Mouse (Mus musculus) gastrocnemius, adult 2 months (tissue): ENCODE data around the gene H2-Ob. TPM values are rescaled to one million over a fixed set of nuclear protein-coding genes. Genes with fewer than 3 reads are reported as not detected.

Experiments
- DNase-seq: peaks from one replicate; pipeline ENCODE4 v3.0.0; 2022
- H3K27ac ChIP-seq: fragments of 200-600 bp; 2 replicates; pipeline ENCODE4 v1.8.1; 2022; ENCODE audit warnings: mild to moderate bottlenecking
- H3K4me3 ChIP-seq: fragments of 200-600 bp; 2 replicates; pipeline ENCODE4 v1.8.1; 2022; ENCODE audit warnings: mild to moderate bottlenecking, moderate library complexity
- CTCF ChIP-seq: fragments of 200-600 bp; IDR thresholded peaks from 2 replicates; pipeline ENCODE4 v1.8.1; 2022; ENCODE audit warnings: antibody characterized with exemption, mild to moderate bottlenecking, moderate library complexity
- intact Hi-C: fragments of 180-260 bp; cut with DNase I; formaldehyde crosslinking; loops from one replicate; pipeline ENCODE4 v1.15.1; 2025
- total RNA-seq, 2 experiments: library from RNA; stranded (reverse); gene quantifications; 2 replicates each; pipeline ENCODE4 v1.2.3; 2021

H2-Ob gene
- total RNA-seq, 2 experiments from 2014 or later = 0.11 TPM; not detected in 1

DNA sequence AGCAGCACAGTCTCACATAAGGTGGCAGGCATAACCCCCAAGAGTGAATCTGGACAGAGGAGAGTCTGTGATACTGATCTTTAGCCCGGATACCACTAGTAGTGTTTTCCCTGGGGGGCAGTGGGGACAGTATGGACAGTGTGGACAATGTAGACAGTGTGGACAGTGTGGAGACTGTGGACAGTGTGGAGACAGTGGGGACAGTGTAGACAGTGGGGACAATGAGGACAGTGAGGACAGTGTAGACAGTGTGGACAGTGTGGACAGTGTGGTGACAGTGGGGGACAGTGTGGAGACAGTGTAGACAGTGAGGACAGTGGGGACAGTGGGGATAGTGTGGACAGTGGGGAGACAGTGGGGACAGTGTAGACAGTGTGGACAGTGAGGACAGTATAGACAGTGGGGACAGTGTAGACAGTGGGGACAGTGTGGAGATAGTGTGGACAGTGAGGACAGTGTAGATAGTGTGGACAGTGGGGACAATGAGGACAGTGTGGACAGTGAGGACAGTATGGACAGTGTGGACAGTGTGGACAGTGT, 41.9 kb downstream of the H2-Ob start:
- DNase-seq = no peak
- H3K27ac ChIP-seq = no peak overlapping the region
- no peak overlapping the region for H3K4me3 ChIP-seq
- intact Hi-C loops = no loop called here
- no peak for TF ChIP-seq CTCF

DNA sequence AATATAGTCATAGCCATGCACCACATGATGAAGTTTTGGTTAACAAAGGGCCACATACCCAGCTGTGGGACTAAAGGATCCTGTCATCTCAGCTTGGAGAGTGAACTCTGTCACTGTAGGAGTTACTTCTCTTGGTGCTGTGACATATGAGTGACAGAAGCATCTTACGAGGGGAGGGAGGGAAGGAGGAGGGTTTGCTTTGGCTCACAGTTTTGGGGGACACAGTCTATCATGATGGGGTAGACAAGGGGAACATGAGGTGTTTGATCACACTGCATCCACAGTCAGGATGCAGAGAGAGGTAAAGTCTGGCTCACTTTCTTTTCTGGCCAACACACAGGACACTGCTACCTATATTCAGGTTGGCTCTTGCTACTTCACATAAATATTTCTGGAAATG, 43.1 kb downstream of the H2-Ob start:
- TF ChIP-seq CTCF = no peak
- no peak for DNase-seq
- Histone ChIP-seq H3K27ac (no peak overlapping the region), H3K4me3 (no peak overlapping the region)
- intact Hi-C loops = no loop called here

DNA sequence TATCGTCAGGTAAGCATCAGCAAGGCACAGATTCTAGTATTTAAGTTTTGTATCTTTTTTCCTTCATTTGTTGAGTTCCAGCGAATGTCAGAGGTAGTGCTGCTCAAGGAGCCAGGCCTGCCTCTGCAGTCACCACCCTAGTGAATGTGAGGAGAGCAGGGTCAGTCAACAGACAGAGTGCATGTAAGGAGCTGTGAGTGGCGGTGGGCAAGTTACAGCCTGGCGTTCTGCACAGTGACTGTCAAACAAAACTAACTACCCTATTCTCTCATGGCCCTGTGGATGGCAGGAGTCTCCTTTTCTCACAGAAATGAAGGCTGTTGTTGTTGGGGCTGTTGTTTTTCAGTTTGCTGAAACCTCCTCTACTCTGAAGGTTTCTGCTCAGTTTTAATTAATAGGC, 46.7 kb downstream of the H2-Ob start:
- no peak for DNase-seq
- intact Hi-C loops = no loop called here
- TF ChIP-seq CTCF = no peak
- Histone ChIP-seq H3K27ac (no peak overlapping the region), H3K4me3 (no peak overlapping the region)

- no peak overlapping the region for H3K4me3 ChIP-seq
- intact Hi-C loops = no loop called here
- H3K27ac ChIP-seq = no peak overlapping the region
- peak; percentile 51 for TF ChIP-seq CTCF
- no peak for DNase-seq
These were observed 47.1 kb downstream of the H2-Ob start for GRCm38 (mm10) chr17:34285848-34286247.

- no peak overlapping the region for H3K4me3 ChIP-seq
- H3K27ac ChIP-seq = no peak overlapping the region
- intact Hi-C loops = no loop called here
- DNase-seq = no peak
- TF ChIP-seq CTCF = no peak
These were observed 47.8 kb downstream of the H2-Ob start for GRCm38 (mm10) chr17:34286501-34286900.

- intact Hi-C loops = no loop called here
- H3K27ac ChIP-seq = no peak overlapping the region
- DNase-seq = no peak
- no peak overlapping the region; the same call in 1 of the 2 replicates for H3K4me3 ChIP-seq
- TF ChIP-seq CTCF = no peak
These were observed 48.3 kb downstream of the H2-Ob start for GRCm38 (mm10) chr17:34286999-34287398.

- intact Hi-C loops = no loop called here
- peak; percentile 76 for DNase-seq
- H3K27ac ChIP-seq = no peak within 1 kb of the TSS
- H3K4me3 ChIP-seq = no peak within 1 kb of the TSS; the same call in 1 of the 2 replicates
- TF ChIP-seq CTCF = no peak
These were observed 48.9 kb downstream of the H2-Ob start, which contains the start of gene H2-Aa for GRCm38 (mm10) chr17:34287648-34288047. Gene H2-Aa, minus strand, starts transcription at chr17:34287823.

DNA sequence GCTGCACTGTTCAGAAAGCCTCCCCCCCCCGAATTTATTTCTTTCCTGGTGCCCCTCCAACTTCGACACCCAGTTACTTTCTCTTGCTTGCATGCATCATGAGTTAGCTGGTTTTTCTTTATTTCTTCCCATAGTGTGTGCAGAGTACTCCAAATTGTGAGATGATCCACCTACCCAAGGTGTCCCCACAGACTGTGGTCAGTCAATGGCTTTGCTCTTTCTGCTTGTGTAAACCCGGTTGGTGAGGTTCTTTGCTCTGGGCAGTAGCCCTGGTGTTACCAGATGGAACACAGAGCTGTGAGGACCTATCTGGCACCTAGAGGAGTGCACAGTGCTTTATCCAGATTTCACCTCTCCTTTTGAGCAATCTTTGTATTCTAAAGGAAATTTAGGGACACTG, 49.4 kb downstream of the H2-Ob start:
- TF ChIP-seq CTCF = no peak
- no peak overlapping the region for H3K27ac ChIP-seq
- intact Hi-C loops = no loop called here

DNA sequence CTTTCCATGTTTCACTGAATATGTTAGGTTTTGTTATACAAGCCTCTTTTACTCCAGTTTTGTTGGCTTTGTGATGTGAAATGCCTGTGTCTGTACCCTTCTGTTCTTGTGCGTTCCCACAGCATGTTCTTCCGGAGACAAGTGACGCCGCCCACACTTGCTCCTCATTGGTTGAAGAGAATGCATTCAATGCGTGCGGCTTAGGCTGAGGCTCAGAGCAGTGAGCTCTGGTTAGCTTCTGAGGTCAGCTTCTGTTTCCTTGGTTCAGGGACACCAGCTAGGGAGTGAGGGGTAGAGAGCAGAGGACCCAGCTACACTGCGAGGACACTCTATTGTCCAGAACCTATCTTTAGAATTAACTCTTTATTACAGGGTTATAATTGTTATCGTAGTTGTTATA, 52.9 kb downstream of the H2-Ob start:
- TF ChIP-seq CTCF = no peak
- no peak overlapping the region for H3K4me3 ChIP-seq
- intact Hi-C loops = no loop called here
- no peak overlapping the region for H3K27ac ChIP-seq
- peak; percentile 68 for DNase-seq

More for the DNA sequence above, 49.4 kb downstream of the H2-Ob start:
- no peak overlapping the region for H3K4me3 ChIP-seq
- no peak for DNase-seq

DNA sequence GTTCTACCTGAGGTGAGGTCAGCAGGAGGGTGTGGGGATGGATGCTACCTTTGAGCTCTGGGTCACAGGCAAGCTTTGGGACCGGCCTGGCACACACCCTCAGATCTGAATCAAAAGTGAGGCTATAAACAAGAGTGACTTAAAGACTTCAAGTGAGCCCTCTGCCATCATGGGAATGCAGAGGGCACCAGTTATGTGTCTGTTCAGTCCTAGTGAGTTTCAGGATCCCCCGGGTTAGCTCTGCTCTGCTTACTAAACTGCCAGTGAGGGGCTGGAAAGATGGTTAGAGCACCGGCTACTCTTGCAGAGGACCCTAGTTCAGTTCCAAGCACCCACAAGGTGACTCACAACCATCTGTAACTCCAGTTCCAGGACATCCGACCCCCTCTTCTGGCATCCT, 53.9 kb downstream of the H2-Ob start:
- DNase-seq = no peak
- intact Hi-C loops = no loop called here
- Histone ChIP-seq H3K27ac (no peak overlapping the region), H3K4me3 (no peak overlapping the region)
- no peak for TF ChIP-seq CTCF

DNA sequence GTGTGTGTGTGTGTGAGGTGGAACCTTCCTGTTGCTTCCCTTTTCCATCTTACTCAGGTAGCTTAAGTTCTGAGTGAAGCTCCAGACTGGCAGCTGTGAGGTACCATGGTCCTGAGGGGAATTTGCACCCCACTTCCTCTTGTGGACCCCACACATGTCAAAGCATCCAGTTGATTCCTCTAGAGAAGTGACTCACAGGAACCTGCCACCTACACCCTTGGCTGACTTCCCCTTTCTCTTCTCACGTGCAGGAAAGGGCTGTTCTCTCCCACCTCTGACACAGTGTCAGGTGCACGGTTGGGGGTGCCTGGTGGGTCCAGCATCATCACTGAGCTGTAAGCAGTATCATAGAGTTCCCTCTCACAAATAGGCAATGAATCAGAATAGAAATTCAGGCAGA, 54.8 kb downstream of the H2-Ob start:
- Histone ChIP-seq H3K27ac (no peak overlapping the region), H3K4me3 (no peak overlapping the region)
- intact Hi-C loops = no loop called here
- TF ChIP-seq CTCF = no peak
- no peak for DNase-seq

GRCm38 (mm10) chr17:34294249-34294648, 55.5 kb downstream of the H2-Ob start:
- no peak for TF ChIP-seq CTCF
- no peak for DNase-seq
- Histone ChIP-seq H3K27ac (no peak overlapping the region), H3K4me3 (no peak overlapping the region)
- intact Hi-C loops = no loop called here

DNA sequence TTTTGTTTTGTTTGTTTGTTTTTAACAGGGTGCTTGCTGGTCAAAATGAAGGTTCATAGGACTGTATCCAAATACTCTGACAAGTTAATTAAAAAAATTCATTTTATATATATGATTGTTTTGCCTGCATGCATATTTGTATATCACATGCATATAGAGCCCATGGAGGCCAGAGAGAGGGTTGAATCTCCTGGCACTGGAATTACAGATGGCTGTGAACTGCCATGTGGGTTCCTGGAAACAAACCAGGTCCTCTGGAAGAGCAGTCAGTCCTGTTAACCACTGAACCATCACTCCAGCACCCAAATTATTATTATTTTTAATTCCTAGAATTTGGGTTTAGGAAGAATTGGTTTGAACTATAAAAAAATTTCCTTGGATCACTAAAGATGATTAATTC, 56.6 kb downstream of the H2-Ob start:
- no peak for TF ChIP-seq CTCF
- no peak for DNase-seq
- intact Hi-C loops = no loop called here
- Histone ChIP-seq H3K4me3 (no peak overlapping the region), H3K27ac (no peak overlapping the region)
